Comparison of ENCODE assay signal across 26 mouse cellular contexts in the genomic region with DNA sequence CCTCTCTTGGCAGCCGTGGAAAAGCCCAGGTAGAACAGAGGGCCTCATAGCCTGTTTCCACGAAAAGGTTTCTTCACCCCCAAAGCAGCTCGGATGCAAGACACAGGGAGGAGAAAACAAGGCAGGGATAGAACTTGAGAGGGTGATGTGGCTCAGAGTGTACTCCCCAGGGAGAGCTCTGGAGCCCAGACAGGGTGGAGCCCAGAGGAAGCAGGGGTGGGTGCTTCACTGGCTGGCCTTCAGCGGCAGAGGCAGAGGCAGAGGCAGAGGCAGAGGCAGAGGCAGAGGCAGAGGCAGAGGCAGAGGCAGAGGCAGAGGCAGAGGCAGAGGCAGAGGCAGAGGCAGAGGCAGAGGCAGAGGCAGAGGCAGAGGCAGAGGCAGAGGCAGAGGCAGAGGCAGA. TPM values are rescaled to one million over a fixed set of nuclear protein-coding genes. Genes with fewer than 3 reads are reported as not detected.
A peak's percentile ranks its signal among the peaks of the same experiment; 100 is the strongest.
DNase-seq lines count a peak whose midpoint lies in the region; ATAC-seq and TF ChIP-seq lines count a peak whose summit lies in the region.
"Not testable (repeated sequence)": the region's sequence is repeated elsewhere in the genome, so short reads cannot be mapped to it uniquely, and the experiment has no call there.
"Had no signal": no experiment of that assay in that cellular context is flagged by ENCODE, and none has a peak within 500 bp of the region (broad histone marks: within the 10 kb centered on the region; RNA-seq: fewer than 3 reads in every experiment).

No protein-coding gene starts in this region.

- ATAC-seq in embryonic facial prominence, embryonic 12.5 days (ENCODE audit: insufficient number of reproducible peaks, insufficient read depth, low FRiP score, low TSS enrichment); forebrain, embryonic 14.5 days; hindbrain, embryonic 12.5 days (ENCODE audit: low FRiP score); hindbrain, postnatal 0 days; midbrain, embryonic 11.5 days (ENCODE audit: low FRiP score); midbrain, embryonic 16.5 days; neural tube, embryonic 13.5 days (ENCODE audit: low read depth): not testable (repeated sequence)

- H3K9ac ChIP-seq in embryonic facial prominence, embryonic 12.5 days; forebrain, embryonic 14.5 days (ENCODE audit: low read length); hindbrain, embryonic 12.5 days; hindbrain, postnatal 0 days (replicated peaks; ENCODE audit: low read length); midbrain, embryonic 16.5 days (ENCODE audit: low read depth, low read length); neural tube, embryonic 13.5 days: not testable (repeated sequence)
- H3K9ac ChIP-seq in midbrain, embryonic 11.5 days (ENCODE audit: low read length): 0 out of 2 replicates have a peak overlapping the region, but pooled peaks have one; percentile 5

- not testable (repeated sequence) for H3K36me3 ChIP-seq in embryonic facial prominence, embryonic 12.5 days; forebrain, embryonic 14.5 days (ENCODE audit: control insufficient read depth, insufficient read depth, low read length); hindbrain, embryonic 12.5 days; hindbrain, postnatal 0 days (ENCODE audit: insufficient read depth, low read length); midbrain, embryonic 11.5 days (ENCODE audit: control insufficient read depth, insufficient read depth, low read length); midbrain, embryonic 16.5 days (ENCODE audit: control insufficient read depth, insufficient read depth, low read length); neural tube, embryonic 13.5 days; splenic B cell, adult 2 months (ENCODE audit: control insufficient read depth, insufficient read depth, low read length, poor library complexity, severe bottlenecking)

- 76% methylated on average over 4 of the region's 4 CpGs for WGBS in embryonic facial prominence, embryonic 12.5 days
- WGBS in forebrain, embryonic 14.5 days: 69% methylated on average over 4 of the region's 4 CpGs
- WGBS in hindbrain, embryonic 12.5 days: 79% methylated on average over 4 of the region's 4 CpGs
- 72% methylated on average over 4 of the region's 4 CpGs for WGBS in hindbrain, postnatal 0 days
- 80% methylated on average over 4 of the region's 4 CpGs for WGBS in midbrain, embryonic 11.5 days
- 75% methylated on average over 4 of the region's 4 CpGs for WGBS in midbrain, embryonic 16.5 days
- 71% methylated on average over 4 of the region's 4 CpGs for WGBS in neural tube, embryonic 13.5 days

- not testable (repeated sequence) for H3K4me2 ChIP-seq in embryonic facial prominence, embryonic 12.5 days (replicated peaks); forebrain, embryonic 14.5 days (ENCODE audit: low read length); hindbrain, embryonic 12.5 days (replicated peaks); hindbrain, postnatal 0 days (ENCODE audit: low read depth, low read length); midbrain, embryonic 11.5 days; midbrain, embryonic 16.5 days (ENCODE audit: low read length); neural tube, embryonic 13.5 days

- H3K27ac ChIP-seq in embryonic facial prominence, embryonic 12.5 days: peak overlapping the region; percentile 61; the same call in 1 of the 2 replicates
- H3K27ac ChIP-seq in forebrain, embryonic 14.5 days (ENCODE audit: low read depth, low read length): 0 out of 2 replicates have a peak overlapping the region, but pooled peaks have one; percentile 87
- peak overlapping the region; percentile 91 for H3K27ac ChIP-seq in hindbrain, embryonic 12.5 days
- H3K27ac ChIP-seq in hindbrain, postnatal 0 days: peak overlapping the region; percentile 2; the same call in 1 of the 2 replicates
- peak overlapping the region; percentile 76; the same call in 1 of the 2 replicates for H3K27ac ChIP-seq in midbrain, embryonic 11.5 days (ENCODE audit: low read depth, low read length)
- peak overlapping the region; percentile 88 for H3K27ac ChIP-seq in midbrain, embryonic 16.5 days (ENCODE audit: low read length)
- H3K27ac ChIP-seq in neural tube, embryonic 13.5 days (replicated peaks): peak overlapping the region; percentile 88

- not testable (repeated sequence) for DNase-seq in forebrain, embryonic 14.5 days (ENCODE audit: low spot score); hindbrain, postnatal 0 days (ENCODE audit: low spot score); midbrain, embryonic 11.5 days (ENCODE audit: low spot score, missing footprints)
- peak; percentile 21 for DNase-seq in splenic B cell, adult 2 months (ENCODE audit: low read depth, low spot score)

- not testable (repeated sequence) for TF ChIP-seq CTCF in hindbrain, postnatal 0 days (IDR thresholded peaks at IDR 0.05; ENCODE audit: low read depth)

- not testable (repeated sequence) for H3K4me3 ChIP-seq in embryonic facial prominence, embryonic 12.5 days; forebrain, embryonic 14.5 days (ENCODE audit: low read depth, low read length); hindbrain, embryonic 12.5 days; hindbrain, postnatal 0 days (ENCODE audit: low read length); midbrain, embryonic 11.5 days (ENCODE audit: low read depth, low read length); midbrain, embryonic 16.5 days (ENCODE audit: low read depth, low read length); neural tube, embryonic 13.5 days

- H3K9me3 ChIP-seq in embryonic facial prominence, embryonic 12.5 days; forebrain, embryonic 14.5 days (replicated peaks; ENCODE audit: control insufficient read depth, low read length); hindbrain, embryonic 12.5 days (replicated peaks); hindbrain, postnatal 0 days (ENCODE audit: low read length); midbrain, embryonic 11.5 days (ENCODE audit: control insufficient read depth, low read length); midbrain, embryonic 16.5 days (replicated peaks; ENCODE audit: control insufficient read depth, low read length, poor library complexity, severe bottlenecking); neural tube, embryonic 13.5 days: not testable (repeated sequence)

- H3K4me1 ChIP-seq in embryonic facial prominence, embryonic 12.5 days: peaks cover 40% of the 10 kb centered on the region
- H3K4me1 ChIP-seq in forebrain, embryonic 14.5 days (ENCODE audit: control insufficient read depth, insufficient read depth, low read length): peaks cover 35% of the 10 kb centered on the region
- H3K4me1 ChIP-seq in hindbrain, embryonic 12.5 days: peaks cover 74% of the 10 kb centered on the region
- H3K4me1 ChIP-seq in hindbrain, postnatal 0 days (ENCODE audit: insufficient read depth, low read length): not testable (repeated sequence)
- H3K4me1 ChIP-seq in midbrain, embryonic 11.5 days (ENCODE audit: control insufficient read depth, insufficient read depth, low read length): peaks cover 21% of the 10 kb centered on the region
- H3K4me1 ChIP-seq in midbrain, embryonic 16.5 days (ENCODE audit: control insufficient read depth, insufficient read depth, low read length): peaks cover 36% of the 10 kb centered on the region
- H3K4me1 ChIP-seq in neural tube, embryonic 13.5 days (replicated peaks): peaks cover 67% of the 10 kb centered on the region

- peaks cover 18% of the 10 kb centered on the region for H3K27me3 ChIP-seq in embryonic facial prominence, embryonic 12.5 days
- not testable (repeated sequence) for H3K27me3 ChIP-seq in forebrain, embryonic 14.5 days (replicated peaks; ENCODE audit: control insufficient read depth, insufficient read depth, low read length); hindbrain, postnatal 0 days (ENCODE audit: insufficient read depth, low read length); midbrain, embryonic 16.5 days (ENCODE audit: control insufficient read depth, insufficient read depth, low read depth, low read length); splenic B cell, adult 2 months (ENCODE audit: control insufficient read depth, insufficient read depth, low read length, poor library complexity, severe bottlenecking)
- peaks cover 32% of the 10 kb centered on the region for H3K27me3 ChIP-seq in hindbrain, embryonic 12.5 days
- peaks cover 15% of the 10 kb centered on the region for H3K27me3 ChIP-seq in midbrain, embryonic 11.5 days (ENCODE audit: control insufficient read depth, insufficient read depth, low read length)
- H3K27me3 ChIP-seq in neural tube, embryonic 13.5 days: peaks cover 27% of the 10 kb centered on the region

RNA-seq across cellular contexts. Expression of gene Gm11733, which starts 20.8 kb away (rescaled TPM):
- not detected in 2 replicates for polyA plus RNA-seq in embryonic facial prominence, embryonic 12.5 days (2016; fragmentation: Nextera tagmentation; extraction: Ambion mirVana)
- 0.09 and 0.11 TPM in 2 replicates for polyA plus RNA-seq in forebrain, embryonic 14.5 days (2014; fragmentation: Nextera tagmentation; extraction: Ambion mirVana)
- polyA plus RNA-seq in hindbrain, embryonic 12.5 days (2016; fragmentation: Nextera tagmentation; extraction: Ambion mirVana): not detected in 2 replicates
- total RNA-seq in hindbrain, postnatal 0 days (2014; rRNA removed): 0.10 TPM in 1 of 2 replicates, not detected in the other
- 0.13 TPM in 1 of 2 replicates, not detected in the other for polyA plus RNA-seq in hindbrain, postnatal 0 days (2015; fragmentation: Nextera tagmentation; extraction: Ambion mirVana)
- 0.25 TPM in 1 of 2 replicates, not detected in the other for polyA plus RNA-seq in midbrain, embryonic 11.5 days (2014; fragmentation: Nextera tagmentation; extraction: Ambion mirVana)
- polyA plus RNA-seq in midbrain, embryonic 16.5 days (2015; fragmentation: Nextera tagmentation; extraction: Ambion mirVana): not detected in 2 replicates
- not detected in 2 replicates for polyA plus RNA-seq in neural tube, embryonic 13.5 days (2015; fragmentation: Nextera tagmentation; extraction: Ambion mirVana)
- total RNA-seq: adrenal gland, postnatal 14 days; gastrocnemius, adult 8-10 months; gastrocnemius, postnatal 4 days; heart, adult 2 months; heart, postnatal 4 days; layer of hippocampus, postnatal 10 days; megakaryocyte, adult 5-6 weeks; monocyte, adult 5-6 weeks had no signal
- polyA plus RNA-seq: CD4-positive, CD25-positive, alpha-beta regulatory T cell, adult 4 months; erythroblast, embryonic 14.5 days; forebrain, embryonic 16.5 days; heart, embryonic 12.5 days; heart, postnatal 0 days; kidney, embryonic 15.5 days; limb, embryonic 13.5 days; liver, embryonic 11.5 days; liver, embryonic 16.5 days; stomach, postnatal 0 days had no signal

Comparison
In these comparisons a context has a peak if more than half of its experiments do, and no peak if none do; other contexts are left out.
1. H3K27ac ChIP-seq: peak in every context shown above with its lines; median percentile 91 in hindbrain, embryonic 12.5 days; 88 in midbrain, embryonic 16.5 days; 88 in neural tube, embryonic 13.5 days; 87 in forebrain, embryonic 14.5 days; 76 in midbrain, embryonic 11.5 days; 61 in embryonic facial prominence, embryonic 12.5 days; 2 in hindbrain, postnatal 0 days.